In the genomic region with DNA sequence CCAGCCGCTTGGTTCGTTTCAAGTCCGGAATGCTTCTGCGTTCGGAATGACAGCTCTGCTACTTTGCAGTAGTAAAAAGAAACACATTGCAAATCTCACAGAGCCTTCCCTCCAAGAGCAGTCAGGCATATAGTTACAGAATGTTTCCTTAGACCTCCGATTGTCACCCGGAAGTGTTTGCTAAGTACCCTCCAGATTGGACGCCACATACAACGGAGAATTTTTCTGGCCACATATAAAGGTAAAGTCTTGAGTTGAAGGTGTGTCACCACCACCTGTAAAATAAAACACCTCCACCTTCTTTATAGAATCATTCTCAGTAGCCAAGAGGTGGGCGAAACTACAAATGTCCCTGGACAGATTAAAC, we compare ENCODE assay signal across 9 mouse cellular contexts. TPM values are rescaled to one million over a fixed set of nuclear protein-coding genes. Genes with fewer than 3 reads are reported as not detected.
DNase-seq lines count a peak whose midpoint lies in the region; ATAC-seq and TF ChIP-seq lines count a peak whose summit lies in the region.
"Had no signal": no experiment of that assay in that cellular context is flagged by ENCODE, and none has a peak within 500 bp of the region (broad histone marks: within the 10 kb centered on the region; RNA-seq: fewer than 3 reads in every experiment).

No protein-coding gene starts in this region.

- no peak for ATAC-seq in heart, embryonic 13.5 days (ENCODE audit: extremely low read depth, insufficient number of reproducible peaks, low FRiP score, low TSS enrichment)
- peak; percentile 82 for ATAC-seq in hindbrain, embryonic 11.5 days (ENCODE audit: low FRiP score)
- ATAC-seq in megakaryocyte-erythroid progenitor cell, adult 5-6 weeks (replicated peaks; ENCODE audit: low FRiP score, low TSS enrichment, poor library complexity, severe bottlenecking), result peak; percentile 46

- TF ChIP-seq POLR2A in MEL (IDR thresholded peaks at IDR 0.05; ENCODE audit: control insufficient read depth in 1 of 2, insufficient read depth in 1 of 2, low read depth in 1 of 2, low read length in 2 of 2, poor library complexity in 1 of 2), result no peak

- no peak; a peak in 1 of 4 replicates for TF ChIP-seq EP300 in MEL (IDR thresholded peaks at IDR 0.05; ENCODE audit: low read depth in 1 of 2, low read length in 2 of 2)

- H3K9me3 ChIP-seq in heart, embryonic 13.5 days, result no peaks in the 10 kb centered on the region
- no peaks in the 10 kb centered on the region for H3K9me3 ChIP-seq in MEL (replicated peaks; ENCODE audit: insufficient read depth, low read length)
- no peaks in the 10 kb centered on the region for H3K9me3 ChIP-seq in hindbrain, embryonic 11.5 days (ENCODE audit: control insufficient read depth, low read length)

- H3K36me3 ChIP-seq in heart, embryonic 13.5 days, result peaks cover 11% of the 10 kb centered on the region
- peaks cover 0 to 25% of the 10 kb centered on the region in 2 experiments; a peak in 3 of 4 replicates for H3K36me3 ChIP-seq in MEL (ENCODE audit: control insufficient read depth in 1 of 2, insufficient read depth in 2 of 2, low read length in 2 of 2)
- H3K36me3 ChIP-seq in hindbrain, embryonic 11.5 days (ENCODE audit: control insufficient read depth, insufficient read depth, low read length), result 0 out of 2 replicates have a peak, but pooled peaks cover 2% of the 10 kb centered on the region

- H3K4me1 ChIP-seq in heart, embryonic 13.5 days, result peaks cover 33% of the 10 kb centered on the region
- H3K4me1 ChIP-seq in MEL (ENCODE audit: control insufficient read depth in 1 of 2, insufficient read depth in 2 of 2, low read length in 2 of 2), result peaks cover 0 to 24% of the 10 kb centered on the region in 2 experiments; a peak in 3 of 4 replicates
- peaks cover 5% of the 10 kb centered on the region; the same call in 1 of the 2 replicates for H3K4me1 ChIP-seq in hindbrain, embryonic 11.5 days (replicated peaks; ENCODE audit: control insufficient read depth, insufficient read depth, low read length)

- peak overlapping the region; percentile 89 for H3K27ac ChIP-seq in heart, embryonic 13.5 days (replicated peaks)
- H3K27ac ChIP-seq in MEL (ENCODE audit: control insufficient read depth, low read depth, low read length), result peak overlapping the region; percentile 94
- H3K27ac ChIP-seq in hindbrain, embryonic 11.5 days (ENCODE audit: low read depth, low read length), result peak overlapping the region; percentile 70

- H3K79me2 ChIP-seq in MEL (ENCODE audit: control insufficient read depth, insufficient read depth, low read length, poor library complexity), result peaks cover 45% of the 10 kb centered on the region

- H3K4me2 ChIP-seq in heart, embryonic 13.5 days, result peak overlapping the region; percentile 85
- peak overlapping the region; percentile 37 for H3K4me2 ChIP-seq in hindbrain, embryonic 11.5 days (replicated peaks; ENCODE audit: low read depth, low read length)

- H3K4me3 ChIP-seq in heart, embryonic 13.5 days, result peak overlapping the region; percentile 85
- H3K4me3 ChIP-seq in MEL (ENCODE audit: control insufficient read depth in 1 of 2, insufficient read depth in 1 of 2, low read depth in 2 of 2, low read length in 2 of 2), result peak overlapping the region; percentile 62 to 65
- H3K4me3 ChIP-seq in hindbrain, embryonic 11.5 days (ENCODE audit: low read depth, low read length), result peak overlapping the region; percentile 83

- WGBS in heart, embryonic 13.5 days, result 8% methylated on average over 10 of the region's 10 CpGs
- WGBS in hindbrain, embryonic 11.5 days, result 9% methylated on average over 10 of the region's 10 CpGs

- peak overlapping the region; percentile 68 for H3K9ac ChIP-seq in heart, embryonic 13.5 days
- H3K9ac ChIP-seq in MEL (ENCODE audit: control insufficient read depth, low read depth, low read length, poor library complexity, severe bottlenecking), result peak overlapping the region; percentile 74
- H3K9ac ChIP-seq in hindbrain, embryonic 11.5 days (ENCODE audit: low read depth, low read length), result peak overlapping the region; percentile 53

- intact Hi-C loops in left cerebral cortex, postnatal 25 days (cut with DNase I), result no loop called here

- no peaks in the 10 kb centered on the region for H3K27me3 ChIP-seq in heart, embryonic 13.5 days (replicated peaks)
- no peaks in the 10 kb centered on the region for H3K27me3 ChIP-seq in MEL (ENCODE audit: control insufficient read depth in 1 of 2, insufficient read depth in 2 of 2, low read length in 2 of 2)
- no peaks in the 10 kb centered on the region for H3K27me3 ChIP-seq in hindbrain, embryonic 11.5 days (ENCODE audit: control insufficient read depth, insufficient read depth, low read length)

- DNase-seq in heart, adult 18-20 months, result no peak
- DNase-seq in MEL (ENCODE audit: low read depth, low spot score), result no peak
- DNase-seq in hindbrain, embryonic 11.5 days (ENCODE audit: low spot score), result no peak
- no peak for DNase-seq in left cerebral cortex, postnatal 25 days (ENCODE audit: low spot score in 2 of 2)
- DNase-seq in cerebellum, postnatal 4 days (ENCODE audit: low spot score in 2 of 2), result no peak
- DNase-seq in testis, postnatal 10 days (ENCODE audit: low spot score), result no peak

- TF ChIP-seq RAD21 in MEL (IDR thresholded peaks at IDR 0.05; ENCODE audit: low read depth, low read length), result no peak

- TF ChIP-seq CTCF in MEL (IDR thresholded peaks at IDR 0.05 in 2 of 3, conservative IDR thresholded peaks at IDR 0.05 in 1 of 3; ENCODE audit: control insufficient read depth in 1 of 3, insufficient read depth in 1 of 3, low read depth in 2 of 3, low read length in 3 of 3, poor library complexity in 1 of 3, severe bottlenecking in 1 of 3), result no peak

TF ChIP-seq in MEL, 35 proteins besides CTCF, POLR2A, EP300 and RAD21:
- TF ChIP-seq ETS1 (IDR thresholded peaks at IDR 0.05; ENCODE audit: low read depth, low read length), result peak; percentile 50; the same call in 1 of the 2 replicates
- no peak for TF ChIP-seq USF1 (IDR thresholded peaks at IDR 0.05; ENCODE audit: low read depth, low read length)
- no peak for TF ChIP-seq UBTF (IDR thresholded peaks at IDR 0.05; ENCODE audit: borderline replicate concordance, insufficient read depth, low read depth, low read length)
- 0 out of 2 replicates have a peak, but pooled peaks have one; percentile 11 for TF ChIP-seq TBP (IDR thresholded peaks at IDR 0.05; ENCODE audit: low read depth, low read length)
- TF ChIP-seq SIN3A (IDR thresholded peaks at IDR 0.05; ENCODE audit: low read length), result peak; percentile 6; the same call in 1 of the 2 replicates
- 0 out of 2 replicates have a peak, but pooled peaks have one; percentile 32 for TF ChIP-seq TCF12 (IDR thresholded peaks at IDR 0.05; ENCODE audit: low read depth, low read length)
- TF ChIP-seq HCFC1 (IDR thresholded peaks at IDR 0.05; ENCODE audit: low read depth, low read length), result peak; percentile 75
- no peak; the same call in none of the 2 replicates for TF ChIP-seq ZMIZ1 (IDR thresholded peaks at IDR 0.05; ENCODE audit: low read depth, low read length)
- TF ChIP-seq ZC3H11A (IDR thresholded peaks at IDR 0.05; ENCODE audit: low read depth, low read length), result no peak

RNA-seq across cellular contexts. Expression of a gene that starts 0.4 kb away (rescaled TPM):
- polyA plus RNA-seq in heart, embryonic 13.5 days (2015; fragmentation: Nextera tagmentation; extraction: Ambion mirVana), result 68.6 and 69.4 TPM in 2 replicates
- total RNA-seq in heart, adult 18-20 months (2021), result 1 to 10 TPM; 4.2 to 5.7 TPM
- 91.0 and 103 TPM in 2 replicates for total RNA-seq in MEL (2012; rRNA removed)
- 100 to 1,000 TPM in 1 of 2 experiments, not detected in 1; 216 TPM for polyA plus RNA-seq in MEL (2012; ENCODE audit: insufficient read depth in 1 of 2, insufficient read length in 2 of 2, low read depth in 1 of 2, low replicate concordance in 2 of 2, missing spikeins in 1 of 2)
- polyA plus RNA-seq in hindbrain, embryonic 11.5 days (2014; fragmentation: Nextera tagmentation; extraction: Ambion mirVana), result 79.7 and 82.6 TPM in 2 replicates
- 147 and 222 TPM in 2 replicates for total RNA-seq in megakaryocyte-erythroid progenitor cell, adult 5-6 weeks (2014; fragmentation: Nextera tagmentation)
- total RNA-seq in megakaryocyte-erythroid progenitor cell, adult 5-6 weeks (2017), result 82.0 and 83.4 TPM in 2 replicates
- 10 to 100 TPM; 22.0 to 23.3 TPM for total RNA-seq in left cerebral cortex, postnatal 25 days (2021)

RNA-seq across cellular contexts. Expression of a gene that starts 52.4 kb away (rescaled TPM):
- not detected in 2 replicates for polyA plus RNA-seq in heart, embryonic 13.5 days (2015; fragmentation: Nextera tagmentation; extraction: Ambion mirVana)
- not detected for total RNA-seq in heart, adult 18-20 months (2021)
- not detected in 2 replicates for total RNA-seq in MEL (2012; rRNA removed)
- not detected for polyA plus RNA-seq in MEL (2012; ENCODE audit: insufficient read depth in 1 of 2, insufficient read length in 2 of 2, low read depth in 1 of 2, low replicate concordance in 2 of 2, missing spikeins in 1 of 2)
- polyA plus RNA-seq in hindbrain, embryonic 11.5 days (2014; fragmentation: Nextera tagmentation; extraction: Ambion mirVana), result not detected in 2 replicates
- total RNA-seq in megakaryocyte-erythroid progenitor cell, adult 5-6 weeks (2014; fragmentation: Nextera tagmentation), result not detected in 2 replicates
- total RNA-seq in megakaryocyte-erythroid progenitor cell, adult 5-6 weeks (2017), result not detected in 2 replicates
- total RNA-seq in left cerebral cortex, postnatal 25 days (2021), result not detected
- total RNA-seq: layer of hippocampus, adult 18-20 months had no signal
